Mouse (Mus musculus): ENCODE measurements around the gene Sft2d1.

Sft2d1 gene

GRCm38 (mm10) chr17:8361281-8362103, 50.6 kb downstream of the Sft2d1 start:
- DNase-seq, result no peak

- DNase-seq, result peak; percentile 64
Measured at GRCm38 (mm10) chr17:8367514-8368480, 56.9 kb downstream of the Sft2d1 start.

GRCm38 (mm10) chr17:8368570-8368969, 57.7 kb downstream of the Sft2d1 start:
- DNase-seq, result peak; percentile 86

GRCm38 (mm10) chr17:8369171-8369570, 58.3 kb downstream of the Sft2d1 start:
- peak; percentile 45 for DNase-seq

- DNase-seq, result peak; percentile 51
Measured at GRCm38 (mm10) chr17:8370634-8371229, 59.8 kb downstream of the Sft2d1 start.

GRCm38 (mm10) chr17:8371834-8372233, 60.9 kb downstream of the Sft2d1 start:
- DNase-seq, result peak; percentile 89

- peak; percentile 90 for DNase-seq
Measured at GRCm38 (mm10) chr17:8372286-8373046, 61.6 kb downstream of the Sft2d1 start.
